Mouse (Mus musculus): ENCODE measurements around the gene Dis3l2.

DNA sequence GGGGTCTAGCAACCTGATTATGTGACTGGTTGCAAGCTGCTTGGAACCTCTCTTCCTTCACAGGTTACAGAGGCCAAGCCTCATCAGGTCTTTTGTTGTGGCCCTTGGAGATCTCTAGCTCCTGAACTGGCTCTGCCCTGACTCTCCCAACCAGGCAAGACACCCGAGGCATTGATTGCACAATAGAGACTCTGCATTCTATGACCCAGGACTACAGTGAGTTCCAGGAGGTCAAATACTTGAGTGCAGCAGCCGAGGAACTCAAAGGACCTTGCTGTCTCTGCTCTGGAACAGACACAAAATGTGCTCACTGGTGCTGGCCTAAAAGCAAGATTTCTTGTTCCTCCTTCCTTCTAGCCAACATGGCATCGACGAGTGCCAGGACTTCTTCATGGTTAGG lies 382.6 kb downstream of the Dis3l2 start:
- TF ChIP-seq CTCF (IDR thresholded peaks at IDR 0.05; ENCODE audit: low read depth), result no peak
- no peak for TF ChIP-seq EP300 (IDR thresholded peaks at IDR 0.05; ENCODE audit: low read depth)
